Mouse (Mus musculus) liver, adult 2 months (tissue): Measurements from ENCODE around the gene Hs3st6.

Source experiments
- CTCF ChIP-seq: fragments of 200-500 bp; IDR thresholded peaks from 2 replicates; pipeline ENCODE4 v1.5.1; 2011; ENCODE audit warnings: low read depth, low read length, control low read depth
- POLR2A ChIP-seq: fragments of 200-500 bp; IDR thresholded peaks from 2 replicates; pipeline ENCODE4 v1.6.1; 2011; ENCODE audit warnings: low read length, control low read depth; ENCODE audit not compliant: insufficient read depth; ENCODE audit errors: extremely low read depth

DNA sequence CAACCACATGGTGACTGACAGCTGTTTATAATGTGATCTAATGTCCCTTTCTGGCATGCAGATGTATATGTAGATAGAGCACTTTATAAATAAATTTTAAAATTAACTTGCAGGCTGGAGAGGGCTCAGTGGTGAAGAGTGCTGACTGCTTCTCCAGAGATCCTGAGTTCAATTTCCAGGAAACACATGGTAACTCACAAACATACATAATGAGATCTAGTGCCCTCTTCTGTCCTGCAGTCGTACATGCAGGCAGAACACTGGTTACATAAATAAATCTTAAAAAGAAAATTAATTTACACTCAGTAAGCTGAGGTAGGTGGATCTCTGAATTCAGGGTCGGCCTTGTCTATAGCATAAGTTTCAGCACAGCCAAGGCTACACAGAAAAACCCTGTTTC lies 44.1 kb upstream of the Hs3st6 start:
- no peak for TF ChIP-seq CTCF
- no peak for TF ChIP-seq POLR2A
